8 mouse cellular contexts compared by ENCODE assay signal in the genomic region with DNA sequence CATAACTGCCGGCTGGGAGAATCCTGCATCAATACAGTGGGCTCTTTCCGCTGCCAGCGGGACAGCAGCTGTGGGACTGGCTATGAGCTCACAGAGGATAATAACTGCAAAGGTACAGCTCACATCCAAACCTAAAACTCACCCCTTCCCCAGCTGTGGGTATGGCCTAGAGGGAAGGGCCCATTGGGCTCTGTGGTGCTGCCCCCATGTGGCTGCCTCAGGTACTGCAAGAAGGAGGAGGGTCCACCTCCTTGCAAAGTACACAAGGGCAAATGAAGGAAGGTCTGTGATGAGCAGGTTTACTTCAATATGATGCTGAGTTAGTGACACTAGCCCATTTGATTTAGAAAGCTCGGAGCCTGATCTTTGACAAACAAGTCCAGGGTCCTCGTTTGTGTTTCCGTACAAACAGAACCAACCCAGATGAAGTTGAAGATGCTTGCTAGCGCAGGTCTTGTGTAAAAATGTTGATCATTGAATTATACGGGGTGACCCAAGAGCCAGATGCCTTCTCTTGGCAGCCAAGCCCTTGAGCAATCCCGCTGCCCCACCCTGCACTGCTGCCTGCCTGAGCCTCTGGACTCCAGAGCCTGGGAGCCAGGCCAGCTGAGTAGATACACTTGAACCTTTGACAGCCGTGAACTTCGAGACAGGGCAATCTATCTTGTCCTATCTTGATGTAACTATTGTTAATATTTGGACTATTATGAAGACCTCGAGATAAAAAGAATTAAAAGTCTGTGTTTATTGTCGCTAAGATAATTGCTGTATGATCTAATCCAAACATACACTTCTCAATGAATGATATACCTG. TPM values are rescaled to one million over a fixed set of nuclear protein-coding genes. Genes with fewer than 3 reads are reported as not detected.
DNase-seq lines count a peak whose midpoint lies in the region; ATAC-seq lines count a peak whose summit lies in the region.

No protein-coding gene starts in this region.

- peak; percentile 75 for DNase-seq in left cerebral cortex, postnatal 4 days
- no peak for DNase-seq in left cerebral cortex, postnatal 36 days (ENCODE audit: low spot score in 2 of 2)
- peak; percentile 49 to 55 for DNase-seq in adrenal gland, adult 18-20 months (ENCODE audit: low spot score in 2 of 2)
- peak; percentile 85 for DNase-seq in fat pad, adult 2 months (ENCODE audit: extremely low read depth, low read depth, low spot score)
- DNase-seq in retina, postnatal 7 days (ENCODE audit: low read depth, low spot score), result peak; percentile 23
- peak; percentile 83 to 90 for DNase-seq in urinary bladder, postnatal 36 days (ENCODE audit: low spot score in 2 of 2)

- intact Hi-C loops in left cerebral cortex, postnatal 4 days (cut with DNase I), result loop anchor here (5.0 kb wide), 1 partner anchor 79 kb away; no protein-coding TSS in a partner anchor
- intact Hi-C loops in left cerebral cortex, postnatal 36 days (cut with DNase I), result loop anchor here (5.0 kb wide), 1 partner anchor 79 kb away; no protein-coding TSS in a partner anchor

- no peaks in the 10 kb centered on the region for H3K27me3 ChIP-seq in intestine, embryonic 15.5 days (replicated peaks)
- no peaks in the 10 kb centered on the region for H3K27me3 ChIP-seq in liver, embryonic 16.5 days (ENCODE audit: control insufficient read depth, insufficient read depth, low read depth, low read length)

- H3K4me2 ChIP-seq in intestine, embryonic 15.5 days (replicated peaks), result no peak overlapping the region
- H3K4me2 ChIP-seq in liver, embryonic 16.5 days (ENCODE audit: low read depth, low read length), result no peak overlapping the region

- peaks cover 25% of the 10 kb centered on the region for H3K4me1 ChIP-seq in intestine, embryonic 15.5 days (replicated peaks)
- H3K4me1 ChIP-seq in liver, embryonic 16.5 days (ENCODE audit: control insufficient read depth, low read depth, low read length), result no peaks in the 10 kb centered on the region; the same call in 1 of the 2 replicates

- H3K9ac ChIP-seq in intestine, embryonic 15.5 days, result no peak overlapping the region
- no peak overlapping the region for H3K9ac ChIP-seq in liver, embryonic 16.5 days (ENCODE audit: low read depth, low read length)

- peak; percentile 76 for ATAC-seq in intestine, embryonic 15.5 days
- ATAC-seq in liver, embryonic 16.5 days (ENCODE audit: low read depth), result 0 out of 2 replicates have a peak, but pooled peaks have one; percentile 21

- H3K4me3 ChIP-seq in intestine, embryonic 15.5 days (replicated peaks), result no peak overlapping the region
- no peak overlapping the region for H3K4me3 ChIP-seq in liver, embryonic 16.5 days (ENCODE audit: low read depth, low read length)

- H3K36me3 ChIP-seq in intestine, embryonic 15.5 days, result peaks cover 20% of the 10 kb centered on the region
- no peaks in the 10 kb centered on the region for H3K36me3 ChIP-seq in liver, embryonic 16.5 days (ENCODE audit: control insufficient read depth, insufficient read depth)

- H3K9me3 ChIP-seq in intestine, embryonic 15.5 days, result no peaks in the 10 kb centered on the region
- no peaks in the 10 kb centered on the region for H3K9me3 ChIP-seq in liver, embryonic 16.5 days (replicated peaks; ENCODE audit: control insufficient read depth, low read length)

- WGBS in intestine, embryonic 15.5 days, result 61% methylated on average over 13 of the region's 13 CpGs
- 59% methylated on average over 13 of the region's 13 CpGs for WGBS in liver, embryonic 16.5 days (ENCODE audit: insufficient replicate concordance)

- peak overlapping the region; percentile 60 for H3K27ac ChIP-seq in intestine, embryonic 15.5 days
- no peak overlapping the region for H3K27ac ChIP-seq in liver, embryonic 16.5 days (ENCODE audit: low read length)

RNA-seq across cellular contexts. Expression of gene Fbln1, which starts 25.9 kb away (rescaled TPM):
- total RNA-seq in left cerebral cortex, postnatal 4 days (2021), result 10 to 100 TPM; 19.0 to 24.7 TPM
- total RNA-seq in left cerebral cortex, postnatal 36 days (2021), result 10 to 100 TPM in 1 of 2 experiments, 1 to 10 TPM in 1; 9.0 to 14.4 TPM
- 10 to 100 TPM; 29.0 to 32.9 TPM for total RNA-seq in adrenal gland, adult 18-20 months (2021)
- polyA plus RNA-seq in intestine, embryonic 15.5 days (2015; fragmentation: Nextera tagmentation; extraction: Ambion mirVana), result 184 and 194 TPM in 2 replicates
- 4.9 and 7.0 TPM in 2 replicates for polyA plus RNA-seq in liver, embryonic 16.5 days (2015; fragmentation: Nextera tagmentation; extraction: Ambion mirVana)

Comparison
In these comparisons a context has a peak if more than half of its experiments do, and no peak if none do; other contexts are left out.
1. DNase-seq: peak in left cerebral cortex, postnatal 4 days (single experiment), adrenal gland, adult 18-20 months (2 of 2), fat pad, adult 2 months (single experiment), retina, postnatal 7 days (single experiment) and urinary bladder, postnatal 36 days (2 of 2); none in left cerebral cortex, postnatal 36 days (0 of 2).